Mouse (Mus musculus): Measurements from ENCODE around the gene Idh3b. TPM values are rescaled to one million over a fixed set of nuclear protein-coding genes. Genes with fewer than 3 reads are reported as not detected.

The Idh3b gene
- 171 and 192 TPM in 2 replicates for polyA plus RNA-seq (2015; fragmentation: Nextera tagmentation; extraction: Ambion mirVana)

DNA sequence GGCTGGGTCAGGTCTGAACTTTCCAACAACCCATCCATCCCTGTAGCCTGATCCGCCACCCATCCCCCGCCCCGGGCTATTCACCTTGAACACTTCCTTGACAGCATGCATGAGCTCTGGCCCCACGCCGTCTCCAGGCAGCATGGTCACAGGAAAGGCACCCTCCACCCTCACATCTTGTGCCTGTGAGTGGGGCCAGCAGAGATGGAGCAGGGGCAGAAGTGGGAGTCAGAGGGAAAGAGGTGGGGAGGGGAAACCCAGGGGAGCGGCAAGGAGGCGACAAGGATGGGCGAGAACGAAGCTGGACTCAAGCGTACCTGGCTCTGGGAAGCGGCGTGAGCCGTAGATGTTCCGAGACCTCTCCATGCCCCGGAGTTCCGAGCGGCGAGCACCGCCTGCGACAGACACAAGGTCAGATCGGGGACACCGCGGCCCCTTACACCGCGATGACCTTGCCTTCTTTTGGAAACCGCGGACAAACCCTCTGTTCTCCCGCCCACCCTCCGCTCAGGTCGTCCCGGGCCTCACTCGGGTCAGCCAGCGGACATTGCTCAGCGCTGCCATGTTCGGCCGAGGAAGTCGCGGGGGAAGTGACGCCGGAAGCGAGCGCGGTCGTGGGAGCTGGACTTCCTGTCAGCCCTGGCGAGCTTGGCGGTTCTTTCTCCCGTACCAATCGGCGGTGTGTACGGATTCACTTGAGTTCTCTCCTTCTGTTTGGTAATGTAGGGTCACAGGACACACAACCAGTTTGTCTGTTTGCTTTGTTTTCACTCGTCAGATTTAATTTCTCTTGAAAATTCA, at the start of gene Idh3b:
Gene Idh3b (minus strand): TSS at position 694 of the 801 bp plus-strand sequence.
- peak within 1 kb of the TSS; percentile 77 for H3K27ac ChIP-seq
- H3K27me3 ChIP-seq (replicated peaks): no peaks in the 10 kb centered on the region
- H3K9me3 ChIP-seq: no peaks in the 10 kb centered on the region
- H3K9ac ChIP-seq: peak within 1 kb of the TSS; percentile 81
- peak within 1 kb of the TSS; percentile 85 for H3K4me2 ChIP-seq
- peak; percentile 89 for ATAC-seq (ENCODE audit: insufficient read depth, low FRiP score, low read depth)
- H3K4me1 ChIP-seq: 0 out of 2 replicates have a peak, but pooled peaks cover 8% of the 10 kb centered on the region
- H3K36me3 ChIP-seq: peaks cover 25% of the 10 kb centered on the region
- WGBS: 1% methylated on average over 51 of the region's 51 CpGs
- H3K4me3 ChIP-seq (replicated peaks): peak within 1 kb of the TSS; percentile 82

DNA sequence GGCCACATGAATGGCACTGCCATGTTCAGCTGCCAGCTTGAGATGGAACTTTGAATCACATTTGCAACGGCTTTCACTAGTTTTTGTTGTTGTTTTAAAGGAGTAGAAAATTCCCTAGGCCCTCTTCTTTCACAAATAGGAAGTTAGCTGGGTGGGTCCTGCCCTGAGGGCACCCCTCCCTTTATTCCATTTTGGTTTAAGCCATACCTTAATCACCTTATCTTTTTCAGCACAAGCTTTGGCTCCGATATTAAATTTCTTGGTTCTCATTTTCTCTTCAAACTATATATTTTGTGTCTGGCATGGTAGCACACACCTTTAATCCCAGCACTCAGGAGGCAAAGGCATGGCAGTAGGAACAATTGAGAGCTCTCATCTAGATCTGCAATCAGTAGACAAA, 45.2 kb upstream of the Idh3b start:
- 89% methylated on average over 2 of the region's 2 CpGs for WGBS
- Histone ChIP-seq H3K4me2 (no peak overlapping the region), H3K27ac (no peak overlapping the region), H3K9me3 (no peaks in the 10 kb centered on the region), H3K27me3 (replicated peaks) (no peaks in the 10 kb centered on the region), H3K36me3 (no peaks in the 10 kb centered on the region), H3K4me1 (no peaks in the 10 kb centered on the region), H3K9ac (no peak overlapping the region), H3K4me3 (replicated peaks) (no peak overlapping the region)
- no peak for ATAC-seq (ENCODE audit: insufficient read depth, low FRiP score, low read depth)

DNA sequence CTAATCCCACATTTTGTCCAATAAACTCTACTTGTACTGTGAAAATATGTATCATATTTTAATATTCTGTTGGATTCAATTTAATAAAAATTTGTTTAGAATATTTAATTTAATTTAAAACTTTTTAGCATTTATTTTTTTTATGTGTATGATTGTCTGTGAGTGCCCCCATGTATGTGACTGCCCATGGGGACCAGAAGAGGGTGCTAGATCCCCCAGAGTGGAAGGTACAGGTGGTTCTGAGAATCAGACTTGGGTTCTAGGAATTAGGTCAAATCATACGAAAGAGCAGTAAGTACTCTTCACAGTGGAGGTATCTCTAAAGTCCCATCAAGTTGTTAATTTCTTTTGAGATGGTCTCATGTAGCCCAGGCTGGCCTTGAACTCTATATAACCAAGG, 42.7 kb upstream of the Idh3b start:
- H3K36me3 ChIP-seq: no peaks in the 10 kb centered on the region
- no peak overlapping the region for H3K4me3 ChIP-seq (replicated peaks)
- no peak overlapping the region for H3K27ac ChIP-seq
- H3K9me3 ChIP-seq: no peaks in the 10 kb centered on the region
- H3K4me2 ChIP-seq: no peak overlapping the region
- H3K4me1 ChIP-seq: no peaks in the 10 kb centered on the region
- H3K27me3 ChIP-seq (replicated peaks): no peaks in the 10 kb centered on the region
- WGBS: 58% methylated on average over 1 of the region's 1 CpGs
- no peak for ATAC-seq (ENCODE audit: insufficient read depth, low FRiP score, low read depth)
- no peak overlapping the region for H3K9ac ChIP-seq

DNA sequence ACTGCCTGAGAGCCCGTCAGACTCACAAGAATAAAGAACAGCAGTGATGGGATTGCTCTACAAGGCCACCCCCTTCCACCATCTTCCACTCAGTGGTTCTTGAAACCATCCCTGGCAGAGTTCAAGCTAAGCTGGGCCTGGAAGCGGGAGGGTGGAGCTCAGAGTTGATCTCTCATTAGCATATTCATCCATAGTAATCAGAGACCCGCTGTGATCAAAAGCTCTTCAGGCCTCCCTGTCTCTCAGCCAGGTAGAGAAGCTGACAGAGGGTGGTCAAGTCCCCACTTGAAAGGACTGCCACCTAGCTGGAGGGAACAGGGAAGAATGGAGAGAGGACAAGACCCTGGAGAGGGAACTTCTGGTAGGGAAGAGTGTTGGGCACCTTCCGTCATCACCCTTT, 18.7 kb upstream of the Idh3b start:
- no peak overlapping the region for H3K9ac ChIP-seq
- H3K9me3 ChIP-seq: no peaks in the 10 kb centered on the region
- no peak overlapping the region for H3K4me2 ChIP-seq
- H3K27ac ChIP-seq: no peak overlapping the region
- peaks cover 14% of the 10 kb centered on the region; the same call in 1 of the 2 replicates for H3K36me3 ChIP-seq
- no peak overlapping the region for H3K4me3 ChIP-seq (replicated peaks)
- ATAC-seq (ENCODE audit: insufficient read depth, low FRiP score, low read depth): no peak
- H3K27me3 ChIP-seq (replicated peaks): no peaks in the 10 kb centered on the region
- H3K4me1 ChIP-seq: no peaks in the 10 kb centered on the region
- 66% methylated on average over 4 of the region's 4 CpGs for WGBS

DNA sequence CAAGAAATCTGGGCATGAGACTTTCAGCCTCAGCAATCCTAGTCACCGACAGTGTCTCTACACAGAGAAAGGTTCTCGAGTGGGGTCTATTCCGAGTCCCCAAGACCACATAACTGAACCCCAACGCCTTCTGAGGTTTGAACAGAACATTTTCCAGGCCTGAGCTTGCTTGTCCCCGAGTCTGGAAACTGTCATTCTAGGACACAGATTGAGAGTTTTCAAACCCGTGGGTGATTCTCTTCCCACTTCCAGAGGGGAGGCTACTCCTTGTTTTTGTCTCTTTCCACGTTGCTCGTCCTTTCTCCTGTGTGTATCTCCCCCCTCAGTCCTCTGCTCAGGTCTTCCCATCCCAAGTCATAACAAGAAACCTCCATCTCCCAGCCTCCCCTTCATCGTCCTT, 13.2 kb upstream of the Idh3b start:
- no peak overlapping the region for H3K4me3 ChIP-seq (replicated peaks)
- H3K9ac ChIP-seq: no peak overlapping the region
- peaks cover 13% of the 10 kb centered on the region; the same call in 1 of the 2 replicates for H3K27me3 ChIP-seq (replicated peaks)
- no peaks in the 10 kb centered on the region for H3K9me3 ChIP-seq
- H3K27ac ChIP-seq: no peak overlapping the region
- no peak overlapping the region for H3K4me2 ChIP-seq
- peaks cover 27% of the 10 kb centered on the region for H3K4me1 ChIP-seq
- WGBS: 84% methylated on average over 9 of the region's 9 CpGs
- ATAC-seq (ENCODE audit: insufficient read depth, low FRiP score, low read depth): no peak
- no peaks in the 10 kb centered on the region for H3K36me3 ChIP-seq

DNA sequence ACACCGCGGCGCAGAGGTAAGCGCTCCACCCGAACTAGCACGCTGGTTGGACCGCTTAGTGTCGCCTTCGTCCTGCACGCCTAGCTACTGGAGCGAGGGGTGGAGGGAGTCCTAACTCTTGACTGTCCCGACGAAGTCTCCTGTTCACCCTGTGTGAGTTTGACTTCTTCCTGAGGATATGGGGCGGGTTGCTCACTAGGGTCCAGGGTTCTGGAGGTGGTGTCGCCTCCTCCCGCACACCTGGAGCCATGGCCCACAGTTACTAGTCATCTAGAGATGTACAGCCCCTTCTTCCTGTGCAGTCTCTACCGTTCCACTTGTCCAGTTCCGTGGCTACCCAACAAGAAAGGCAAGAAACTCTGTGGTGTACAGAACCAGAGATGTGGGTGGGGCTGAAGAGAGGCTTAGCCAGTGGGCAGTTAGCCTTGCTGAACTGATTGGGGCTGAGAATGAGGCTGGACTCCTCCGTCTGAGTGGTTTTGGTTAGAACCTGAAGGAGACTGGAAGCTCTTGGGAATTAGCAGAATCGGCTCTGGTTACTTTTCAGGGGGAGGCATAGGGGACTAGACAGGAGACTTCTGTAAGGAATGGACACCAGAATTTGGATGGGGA, 11.9 kb upstream of the Idh3b start:
- H3K27ac ChIP-seq: peak overlapping the region; percentile 59; the same call in 1 of the 2 replicates
- 4% methylated on average over 20 of the region's 20 CpGs for WGBS
- peaks cover 27% of the 10 kb centered on the region for H3K4me1 ChIP-seq

DNA sequence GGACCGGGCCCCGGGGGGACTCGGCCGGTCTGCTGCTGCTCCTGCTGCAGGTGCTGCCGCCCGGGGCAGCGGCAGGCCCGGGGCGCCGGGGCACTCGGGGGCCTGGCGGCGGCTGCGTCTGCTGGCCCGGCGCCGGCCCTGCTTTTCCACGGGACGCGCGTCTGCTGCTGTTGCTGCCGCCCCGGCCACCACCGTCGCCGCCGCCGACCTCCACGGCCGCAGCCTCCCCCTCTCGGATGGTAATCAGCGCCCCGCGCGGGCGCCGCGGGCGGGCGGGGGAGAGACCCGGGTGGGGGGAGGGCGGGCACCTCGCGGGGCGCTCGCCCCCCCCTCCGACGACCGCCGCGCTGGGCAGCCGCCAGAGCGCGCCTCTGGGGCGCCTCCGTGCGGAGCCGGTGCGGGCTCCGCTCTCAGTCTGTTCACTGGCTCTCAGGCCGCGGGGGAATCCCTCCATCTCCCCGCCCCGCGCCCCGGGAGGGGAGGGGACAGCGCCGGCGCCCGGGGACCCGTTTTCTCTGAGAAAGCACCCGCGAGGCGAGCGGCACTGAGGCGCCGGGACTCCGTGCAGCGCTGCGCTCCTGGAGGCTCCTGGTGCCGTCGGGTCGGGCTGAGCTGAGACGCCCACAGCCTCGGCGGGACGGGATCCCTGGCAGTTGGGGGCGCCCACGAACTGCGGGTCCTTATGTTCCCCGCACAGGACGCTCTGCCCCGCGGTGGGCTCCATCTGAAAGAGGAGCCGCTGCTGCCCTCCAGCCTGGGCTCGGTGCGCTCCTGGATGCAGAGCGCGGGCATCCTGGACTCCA, 11.2 kb upstream of the Idh3b start:
- H3K4me2 ChIP-seq: peak overlapping the region; percentile 79
- H3K27me3 ChIP-seq (replicated peaks): peaks cover 13% of the 10 kb centered on the region; the same call in 1 of the 2 replicates
- peaks cover 27% of the 10 kb centered on the region for H3K4me1 ChIP-seq
- under 1% methylated on average over 65 of the region's 99 CpGs for WGBS
- H3K9ac ChIP-seq: peak overlapping the region; percentile 56
- H3K4me3 ChIP-seq (replicated peaks): peak overlapping the region; percentile 74
- H3K27ac ChIP-seq: peak overlapping the region; percentile 59
- no peaks in the 10 kb centered on the region for H3K9me3 ChIP-seq
- peak; percentile 47; the same call in 1 of the 2 replicates for ATAC-seq (ENCODE audit: insufficient read depth, low FRiP score, low read depth)
- no peaks in the 10 kb centered on the region for H3K36me3 ChIP-seq

More for the DNA sequence above, 11.9 kb upstream of the Idh3b start:
- H3K4me3 ChIP-seq (replicated peaks): peak overlapping the region; percentile 74
- H3K9ac ChIP-seq: peak overlapping the region; percentile 56; the same call in 1 of the 2 replicates
- H3K36me3 ChIP-seq: no peaks in the 10 kb centered on the region
- ATAC-seq (ENCODE audit: insufficient read depth, low FRiP score, low read depth): no peak
- H3K4me2 ChIP-seq: peak overlapping the region; percentile 79
- H3K9me3 ChIP-seq: no peaks in the 10 kb centered on the region
- H3K27me3 ChIP-seq (replicated peaks): peaks cover 13% of the 10 kb centered on the region; the same call in 1 of the 2 replicates

DNA sequence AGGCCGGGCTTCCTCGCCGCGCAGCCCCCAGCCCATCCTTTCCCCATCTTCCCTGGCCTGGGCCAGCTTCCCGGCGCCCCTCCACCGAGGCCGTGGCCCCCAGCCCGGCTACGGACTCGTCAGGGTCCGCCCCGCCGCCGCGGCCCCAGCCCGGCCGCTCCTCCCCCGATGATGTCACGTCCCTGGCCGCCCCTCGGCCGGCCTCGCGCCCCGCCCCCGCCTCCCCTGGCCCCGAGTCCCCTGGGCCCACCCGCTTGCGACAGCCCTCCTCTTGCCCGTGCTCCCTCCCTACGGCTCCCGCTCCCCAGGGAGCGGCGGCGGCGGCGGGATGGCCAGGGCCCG, 10.6 kb upstream of the Idh3b start, which contains the start of gene Ebf4:
Gene Ebf4 (plus strand): TSS at position 234 of the 342 bp plus-strand sequence.
- Histone ChIP-seq H3K4me3 (replicated peaks) (peak within 1 kb of the TSS; percentile 74), H3K9ac (peak within 1 kb of the TSS; percentile 56), H3K9me3 (no peaks in the 10 kb centered on the region), H3K4me2 (peak within 1 kb of the TSS; percentile 79), H3K36me3 (no peaks in the 10 kb centered on the region), H3K27ac (peak within 1 kb of the TSS; percentile 59), H3K27me3 (replicated peaks) (peaks cover 13% of the 10 kb centered on the region; the same call in 1 of the 2 replicates), H3K4me1 (peaks cover 27% of the 10 kb centered on the region)
- ATAC-seq (ENCODE audit: insufficient read depth, low FRiP score, low read depth): peak; percentile 76
- 2% methylated on average over 30 of the region's 39 CpGs for WGBS

DNA sequence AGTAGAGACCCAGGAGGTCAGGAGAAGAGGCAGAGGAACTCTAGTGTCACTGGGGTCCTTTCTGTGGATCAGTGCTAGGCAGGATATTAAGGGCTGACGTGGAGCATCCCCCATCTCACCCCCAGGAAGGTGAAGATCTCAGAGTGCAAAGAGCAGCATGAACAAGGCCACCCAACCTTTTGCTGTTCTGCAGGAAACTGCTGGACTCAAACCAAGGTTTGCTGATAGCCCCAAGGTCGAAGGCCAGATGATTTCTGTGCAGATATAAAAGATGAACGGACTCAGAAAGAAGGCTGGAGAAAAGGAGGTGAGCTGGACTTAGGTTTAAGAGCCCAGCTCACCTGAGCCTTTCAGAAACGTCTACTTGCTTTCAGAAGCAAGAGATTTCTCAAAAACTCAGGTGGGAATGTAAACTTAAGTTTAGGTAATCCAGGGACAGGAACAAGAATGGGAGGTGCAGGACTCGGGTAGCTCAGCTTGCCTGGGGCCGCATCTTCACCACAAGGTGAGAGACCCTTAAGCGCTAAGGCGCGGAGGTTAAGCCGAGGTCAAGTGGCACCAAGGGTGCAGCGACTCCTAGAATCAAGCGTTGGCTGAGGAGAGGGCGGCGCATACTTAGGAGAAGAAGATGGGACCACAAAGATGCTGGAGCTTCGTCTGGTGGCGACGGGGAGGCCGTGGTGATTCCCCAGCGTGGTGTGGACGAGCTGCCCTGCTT, 10.0 kb upstream of the Idh3b start:
- Histone ChIP-seq H3K4me3 (replicated peaks) (peak overlapping the region; percentile 74), H3K4me1 (peaks cover 27% of the 10 kb centered on the region), H3K4me2 (peak overlapping the region; percentile 79), H3K36me3 (no peaks in the 10 kb centered on the region), H3K9me3 (no peaks in the 10 kb centered on the region), H3K9ac (peak overlapping the region; percentile 56; the same call in 1 of the 2 replicates), H3K27ac (no peak overlapping the region), H3K27me3 (replicated peaks) (peaks cover 13% of the 10 kb centered on the region; the same call in 1 of the 2 replicates)
- no peak for ATAC-seq (ENCODE audit: insufficient read depth, low FRiP score, low read depth)
- 12% methylated on average over 20 of the region's 20 CpGs for WGBS

DNA sequence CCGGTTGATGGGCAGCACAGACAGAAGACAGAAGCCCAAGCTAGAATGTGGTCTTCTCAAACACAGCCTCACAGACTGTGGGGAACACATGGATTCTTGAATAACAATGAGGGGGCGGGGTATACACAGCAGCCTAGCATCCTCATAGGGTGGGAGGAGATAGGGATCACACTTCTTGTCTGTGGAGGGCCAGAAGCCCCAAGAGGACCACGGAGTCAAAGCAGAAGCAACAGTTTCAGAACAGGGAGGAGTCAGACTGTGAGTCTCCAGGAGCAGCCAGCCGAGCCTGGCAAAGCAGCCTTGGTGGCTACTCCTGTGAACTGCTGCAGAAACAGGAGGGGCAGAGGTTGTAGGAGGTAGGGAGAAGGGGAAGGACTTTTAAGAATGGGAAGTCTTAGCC, 9.1 kb upstream of the Idh3b start:
- H3K27ac ChIP-seq: no peak overlapping the region
- H3K4me2 ChIP-seq: 0 out of 2 replicates have a peak overlapping the region, but pooled peaks have one; percentile 1
- WGBS: 5% methylated on average over 4 of the region's 4 CpGs
- H3K36me3 ChIP-seq: no peaks in the 10 kb centered on the region
- peaks cover 13% of the 10 kb centered on the region; the same call in 1 of the 2 replicates for H3K27me3 ChIP-seq (replicated peaks)
- H3K4me1 ChIP-seq: peaks cover 27% of the 10 kb centered on the region
- H3K9me3 ChIP-seq: no peaks in the 10 kb centered on the region
- no peak overlapping the region for H3K9ac ChIP-seq
- no peak for ATAC-seq (ENCODE audit: insufficient read depth, low FRiP score, low read depth)
- no peak overlapping the region for H3K4me3 ChIP-seq (replicated peaks)

DNA sequence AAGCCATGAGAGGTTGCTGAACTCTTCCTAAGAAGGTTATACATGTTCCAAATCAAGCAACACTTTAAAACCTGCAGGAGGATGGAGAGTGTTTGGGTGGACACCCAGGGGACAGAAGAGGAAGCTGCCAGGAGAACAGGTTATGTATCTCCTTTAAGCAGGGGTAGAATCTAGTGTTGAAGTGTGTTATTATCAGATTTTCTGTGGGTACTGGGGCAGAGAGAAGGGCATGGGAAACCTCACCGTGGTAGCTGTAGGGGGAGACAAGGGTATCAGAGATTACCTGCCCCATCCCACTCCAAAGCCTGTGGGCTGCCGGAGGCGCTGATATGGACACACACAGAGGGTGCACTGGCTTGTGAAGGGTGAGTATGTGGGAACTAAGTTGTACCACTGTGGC, 8.7 kb upstream of the Idh3b start:
- peaks cover 13% of the 10 kb centered on the region; the same call in 1 of the 2 replicates for H3K27me3 ChIP-seq (replicated peaks)
- H3K27ac ChIP-seq: no peak overlapping the region
- no peaks in the 10 kb centered on the region for H3K9me3 ChIP-seq
- H3K36me3 ChIP-seq: no peaks in the 10 kb centered on the region
- H3K4me3 ChIP-seq (replicated peaks): no peak overlapping the region
- no peak overlapping the region for H3K4me2 ChIP-seq
- no peak for ATAC-seq (ENCODE audit: insufficient read depth, low FRiP score, low read depth)
- H3K4me1 ChIP-seq: peaks cover 27% of the 10 kb centered on the region
- 54% methylated on average over 3 of the region's 3 CpGs for WGBS
- no peak overlapping the region for H3K9ac ChIP-seq

All from stomach, embryonic 15.5 days (tissue).